Mouse (Mus musculus) hindbrain, postnatal 0 days (tissue): ENCODE results near the gene Slc30a6. TPM values are rescaled to one million over a fixed set of nuclear protein-coding genes. Genes with fewer than 3 reads are reported as not detected.

Source experiments
- ATAC-seq: fragments of 200-750 bp; cut with Nextera tagmentation; 2 replicates; pipeline ENCODE4 v1.8.0; 2017; ENCODE audit warnings: mild to moderate bottlenecking, moderate TSS enrichment, moderate library complexity
- DNase-seq: peaks from one replicate; pipeline ENCODE4 v3.0.0-alpha.2; 2015; ENCODE audit warnings: low spot score
- H3K27ac ChIP-seq: fragments of 300-500 bp; sonication (generic); 2 replicates; pipeline ENCODE4 v1.5.1; 2014; ENCODE audit warnings: mild to moderate bottlenecking
- H3K27me3 ChIP-seq: fragments of 300-500 bp; sonication (generic); 2 replicates; pipeline ENCODE4 v1.6.1; 2014; ENCODE audit warnings: low read length, mixed read lengths; ENCODE audit not compliant: insufficient read depth
- H3K36me3 ChIP-seq: fragments of 300-500 bp; sonication (generic); 2 replicates; pipeline ENCODE4 v1.6.1; 2014; ENCODE audit warnings: low read length, mixed read lengths; ENCODE audit not compliant: insufficient read depth
- H3K4me1 ChIP-seq: fragments of 300-500 bp; sonication (generic); 2 replicates; pipeline ENCODE4 v1.6.1; 2014; ENCODE audit warnings: antibody characterized with exemption, low read length, mixed read lengths; ENCODE audit not compliant: insufficient read depth
- H3K4me2 ChIP-seq: fragments of 300-500 bp; sonication (generic); 2 replicates; pipeline ENCODE4 v1.6.1; 2014; ENCODE audit warnings: low read depth, mild to moderate bottlenecking, low read length, moderate library complexity, mixed read lengths
- H3K4me3 ChIP-seq: fragments of 300-500 bp; sonication (generic); 2 replicates; pipeline ENCODE4 v1.5.1; 2014; ENCODE audit warnings: low read length
- H3K9ac ChIP-seq: fragments of 300-500 bp; sonication (generic); replicated peaks from 2 replicates; pipeline ENCODE4 v1.6.1; 2014; ENCODE audit warnings: mild to moderate bottlenecking, low read length, moderate library complexity, mixed read lengths
- H3K9me3 ChIP-seq: fragments of 300-500 bp; sonication (generic); 2 replicates; pipeline ENCODE4 v1.6.1; 2016; ENCODE audit warnings: low read length, mixed read lengths
- CTCF ChIP-seq: IDR thresholded peaks from 2 replicates; pipeline ENCODE4 v1.5.1; 2016; ENCODE audit warnings: antibody characterized with exemption, control low read depth, low read depth
- WGBS: fragments of 180-500 bp; shearing (Covaris S2); extraction: QIAGEN DNeasy Blood & Tissue Kit; methylation state at CpG from one replicate; pipeline ENCODE4 v1.1.7; 2014; 5-methylcytosine and 5-hydroxymethylcytosine counted together
- polyA plus RNA-seq: library from polyadenylated mRNA; unstranded; fragments of >200 nt; fragmentation: Nextera tagmentation; extraction: Ambion mirVana; gene quantifications from 2 replicates; pipeline ENCODE4 v1.2.1, GENCODE M21; 2015
- total RNA-seq: library from RNA; depleted of rRNA; stranded (reverse); fragments of >200 nt; gene quantifications from 2 replicates; pipeline ENCODE4 v1.2.3, GENCODE M21; 2014; rRNA removed

Slc30a6 gene
- total RNA-seq (22.1 and 23.5 TPM in 2 replicates), polyA plus RNA-seq (25.6 and 26.9 TPM in 2 replicates)

DNA sequence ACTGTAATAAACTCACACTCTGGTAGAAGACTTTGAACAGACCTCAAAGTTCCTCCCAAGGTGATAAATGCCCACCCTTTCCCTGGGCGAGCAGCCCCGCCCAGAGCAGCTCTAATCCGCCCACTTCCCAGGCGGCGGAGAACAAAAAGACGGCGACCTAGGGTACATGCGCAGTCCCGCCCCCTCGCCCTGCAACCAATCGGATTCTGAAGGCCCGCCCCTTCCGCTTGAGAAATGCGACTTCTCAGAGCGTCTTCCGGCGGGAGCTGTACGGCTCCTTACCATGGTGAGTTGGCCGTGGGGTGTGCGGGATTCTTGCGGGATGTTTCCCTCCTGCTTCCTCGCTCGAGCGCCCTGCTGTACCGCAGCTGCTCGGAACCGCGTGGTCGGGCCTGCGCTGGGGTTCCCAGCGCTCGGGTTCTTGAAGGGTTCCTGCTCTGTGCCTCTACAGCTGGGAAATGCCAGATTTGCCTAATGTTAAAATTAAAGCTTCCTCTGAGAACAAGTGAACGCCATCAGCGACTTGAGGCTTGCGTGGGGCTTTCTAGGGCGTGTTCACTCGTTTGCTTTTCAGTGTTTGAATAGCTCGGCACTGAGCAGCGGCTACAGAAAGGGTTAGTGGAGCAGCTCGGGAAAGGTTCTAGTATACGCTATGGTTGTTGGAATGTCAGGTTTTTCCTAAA, at the start of gene Slc30a6:
Gene Slc30a6 (plus strand): TSS at position 226 of the 683 bp plus-strand sequence.
- H3K27ac ChIP-seq: peak within 1 kb of the TSS; percentile 90
- peaks cover 7% of the 10 kb centered on the region; the same call in 1 of the 2 replicates for H3K4me1 ChIP-seq
- WGBS: under 1% methylated on average over 41 of the region's 41 CpGs
- H3K9ac ChIP-seq: peak within 1 kb of the TSS; percentile 76
- H3K9me3 ChIP-seq: no peaks in the 10 kb centered on the region
- no peak for TF ChIP-seq CTCF
- DNase-seq: peak; percentile 98
- peak; percentile 99 for ATAC-seq
- peak within 1 kb of the TSS; percentile 72 for H3K4me2 ChIP-seq
- no peaks in the 10 kb centered on the region for H3K27me3 ChIP-seq
- H3K36me3 ChIP-seq: no peaks in the 10 kb centered on the region
- H3K4me3 ChIP-seq: peak within 1 kb of the TSS; percentile 79

DNA sequence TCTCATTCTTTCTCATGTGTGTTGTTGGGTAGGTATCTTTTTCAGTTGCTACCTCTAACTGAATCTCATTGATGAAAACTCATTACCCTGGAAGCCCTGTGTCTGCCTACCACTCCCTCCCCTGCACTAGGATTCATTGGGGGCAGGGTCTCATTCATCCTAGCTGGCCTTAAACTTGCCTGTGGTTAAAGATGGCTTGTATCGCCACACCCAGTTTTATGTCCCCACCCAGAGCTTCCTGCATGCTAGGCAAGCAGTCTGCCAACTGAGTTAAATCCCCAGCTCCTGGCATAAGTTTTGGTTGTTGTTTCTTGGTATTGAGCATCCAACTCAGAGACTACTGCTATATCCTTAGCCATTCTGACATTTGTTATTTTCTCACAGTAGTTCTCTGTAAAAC, 31.8 kb upstream of the Slc30a6 start:
- ATAC-seq: no peak

DNA sequence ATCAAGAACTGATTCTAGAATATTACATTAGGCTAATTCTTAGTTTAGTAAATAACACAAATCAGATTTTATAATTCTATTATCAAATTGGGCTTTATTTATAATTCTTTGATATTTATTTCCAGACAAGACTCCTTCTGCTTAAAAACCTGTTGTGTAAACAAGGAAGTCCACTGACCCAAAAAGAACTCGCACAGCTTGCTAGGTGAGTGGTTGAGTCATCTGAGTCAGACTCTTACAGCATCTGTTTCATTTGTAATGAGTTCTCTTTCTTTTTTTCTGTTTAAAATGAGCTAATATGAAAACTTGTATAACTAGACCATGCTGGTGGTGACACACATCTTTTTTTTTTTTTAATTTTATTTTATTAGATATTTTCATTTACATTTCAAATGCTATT, 18.5 kb upstream of the Slc30a6 start:
- Histone ChIP-seq H3K4me3 (no peak overlapping the region), H3K36me3 (peaks cover 49% of the 10 kb centered on the region), H3K4me2 (no peak overlapping the region), H3K4me1 (no peaks in the 10 kb centered on the region), H3K9me3 (no peaks in the 10 kb centered on the region), H3K27ac (no peak overlapping the region), H3K27me3 (no peaks in the 10 kb centered on the region), H3K9ac (no peak overlapping the region)
- no peak for TF ChIP-seq CTCF
- ATAC-seq (no peak), DNase-seq (no peak)
- WGBS: 94% methylated on average over 1 of the region's 1 CpGs

More for the DNA sequence above, 31.8 kb upstream of the Slc30a6 start:
- no peak overlapping the region for H3K4me2 ChIP-seq
- no peak overlapping the region for H3K9ac ChIP-seq
- H3K4me3 ChIP-seq: no peak overlapping the region
- peaks cover 21% of the 10 kb centered on the region for H3K36me3 ChIP-seq
- 94% methylated on average over 1 of the region's 1 CpGs for WGBS
- no peak for DNase-seq
- H3K27me3 ChIP-seq: no peaks in the 10 kb centered on the region
- H3K4me1 ChIP-seq: no peaks in the 10 kb centered on the region
- no peak overlapping the region for H3K27ac ChIP-seq
- H3K9me3 ChIP-seq: no peaks in the 10 kb centered on the region
- no peak for TF ChIP-seq CTCF

DNA sequence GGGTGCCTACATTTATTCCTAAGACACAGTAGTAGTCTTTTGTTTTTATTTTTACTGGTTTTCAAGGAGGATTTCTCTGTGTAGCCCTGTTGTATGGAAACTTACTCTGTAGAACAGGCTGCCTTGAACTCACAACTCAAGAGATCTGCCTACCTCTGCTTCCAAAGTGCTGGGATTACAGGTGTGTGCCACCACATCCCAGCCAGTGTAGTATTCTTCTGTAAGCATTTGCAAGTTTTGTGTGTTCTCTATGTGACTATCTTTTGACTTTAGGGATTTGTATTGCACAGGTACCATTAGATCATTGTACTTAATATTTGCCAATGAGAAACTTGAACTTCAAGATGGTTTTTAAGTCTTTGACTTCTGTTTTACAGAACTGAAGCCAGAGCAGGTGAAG, 8.8 kb upstream of the Slc30a6 start:
- Histone ChIP-seq H3K36me3 (peaks cover 42% of the 10 kb centered on the region), H3K27me3 (no peaks in the 10 kb centered on the region), H3K27ac (no peak overlapping the region), H3K4me2 (no peak overlapping the region), H3K4me3 (no peak overlapping the region), H3K9me3 (no peaks in the 10 kb centered on the region), H3K4me1 (no peaks in the 10 kb centered on the region), H3K9ac (no peak overlapping the region)
- ATAC-seq (no peak), DNase-seq (no peak)
- TF ChIP-seq CTCF: no peak

GRCm38 (mm10) chr17:74389847-74390246, 5.6 kb upstream of the Slc30a6 start:
- H3K36me3 ChIP-seq: peaks cover 24% of the 10 kb centered on the region
- DNase-seq: no peak
- WGBS: 80% methylated on average over 3 of the region's 3 CpGs

DNA sequence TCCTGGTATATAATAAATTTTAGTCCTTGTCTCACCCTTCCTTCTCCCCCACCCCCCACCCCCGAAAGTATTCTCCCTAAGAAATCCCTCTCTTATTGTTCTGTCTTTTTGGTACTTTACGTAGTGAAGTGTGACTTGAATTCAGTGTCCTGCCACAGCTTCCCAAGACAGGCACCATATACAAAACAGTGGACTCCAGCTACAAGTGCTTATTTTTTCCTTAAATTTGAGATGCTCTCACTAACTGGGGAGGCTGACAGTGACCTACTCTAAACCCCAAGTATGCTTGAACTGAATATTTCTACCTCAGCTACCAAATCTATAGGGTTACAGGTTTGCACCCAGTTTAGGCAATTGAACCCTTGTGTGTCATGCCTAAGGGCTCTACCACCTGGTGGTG, 1.0 kb upstream of the Slc30a6 start:
- no peaks in the 10 kb centered on the region for H3K9me3 ChIP-seq
- H3K36me3 ChIP-seq: no peaks in the 10 kb centered on the region; the same call in 1 of the 2 replicates
- no peak overlapping the region for H3K9ac ChIP-seq
- H3K4me3 ChIP-seq: no peak overlapping the region
- DNase-seq: no peak
- 82% methylated on average over 2 of the region's 2 CpGs for WGBS
- H3K27ac ChIP-seq: no peak overlapping the region
- H3K4me2 ChIP-seq: peak overlapping the region; percentile 72; the same call in 1 of the 2 replicates
- TF ChIP-seq CTCF: no peak
- no peaks in the 10 kb centered on the region for H3K27me3 ChIP-seq
- H3K4me1 ChIP-seq: peaks cover 7% of the 10 kb centered on the region; the same call in 1 of the 2 replicates
- no peak for ATAC-seq

More at GRCm38 (mm10) chr17:74389847-74390246, 5.6 kb upstream of the Slc30a6 start:
- H3K4me3 ChIP-seq: no peak overlapping the region
- no peak for ATAC-seq
- no peaks in the 10 kb centered on the region for H3K27me3 ChIP-seq
- no peak overlapping the region for H3K9ac ChIP-seq
- H3K4me1 ChIP-seq: no peaks in the 10 kb centered on the region
- H3K4me2 ChIP-seq: no peak overlapping the region
- no peak overlapping the region for H3K27ac ChIP-seq
- no peaks in the 10 kb centered on the region for H3K9me3 ChIP-seq
- TF ChIP-seq CTCF: peak; percentile 42

DNA sequence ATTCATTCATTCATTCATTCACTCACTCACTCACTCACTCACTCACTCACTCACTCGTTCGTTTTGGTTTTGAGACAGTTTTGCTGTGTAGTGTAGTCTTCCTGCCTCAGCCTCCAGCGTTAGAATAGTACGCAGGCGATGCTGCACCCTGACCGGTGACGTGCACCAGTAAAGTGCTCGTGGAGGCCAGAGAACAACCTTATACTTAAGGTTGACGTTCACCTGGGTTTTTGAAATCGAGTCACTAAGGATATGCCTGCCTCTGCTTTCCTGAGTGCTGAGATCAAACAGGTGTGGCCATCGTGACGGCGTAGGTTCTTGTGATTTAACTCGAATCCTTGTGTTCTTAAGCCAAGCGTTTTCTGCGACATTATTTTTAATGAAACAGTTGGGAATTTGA, 553 bp upstream of the Slc30a6 start:
- Histone ChIP-seq H3K36me3 (no peaks in the 10 kb centered on the region; the same call in 1 of the 2 replicates), H3K4me3 (peak overlapping the region; percentile 79), H3K4me2 (peak overlapping the region; percentile 72), H3K9ac (peak overlapping the region; percentile 76), H3K9me3 (no peaks in the 10 kb centered on the region), H3K27me3 (no peaks in the 10 kb centered on the region), H3K4me1 (peaks cover 7% of the 10 kb centered on the region; the same call in 1 of the 2 replicates), H3K27ac (0 out of 2 replicates have a peak overlapping the region, but pooled peaks have one; percentile 90)
- DNase-seq: no peak
- ATAC-seq: peak; percentile 6; the same call in 1 of the 2 replicates
- no peak for TF ChIP-seq CTCF
- WGBS: 30% methylated on average over 16 of the region's 16 CpGs
